Mouse (Mus musculus) gastrocnemius, postnatal 4 days (tissue): Measurements from ENCODE around the gene Adam1b. TPM values are rescaled to one million over a fixed set of nuclear protein-coding genes. Genes with fewer than 3 reads are reported as not detected.
"Not testable (repeated sequence)": the region's sequence is repeated elsewhere in the genome, so short reads cannot be mapped to it uniquely, and the experiment has no call there.

Experiments
- DNase-seq, 2 experiments: peaks; one replicate each; pipeline ENCODE4 v3.0.0; 2021 to 2022; ENCODE audit warnings: low spot score in 2 of 2, mixed read lengths in 2 of 2
- long read RNA-seq, 2 experiments: library from polyadenylated mRNA; stranded (forward); transcript quantifications; one replicate each; pipeline ENCODE4 v2.0.0; 2021
- total RNA-seq, 2 experiments: library from RNA; stranded (reverse); gene quantifications; 2 replicates each; pipeline ENCODE4 v1.2.3; 2021

The Adam1b gene
- total RNA-seq, result not detected
- long read RNA-seq, experiment 1, result 0 reads
- long read RNA-seq, experiment 2, result 0 reads

GRCm38 (mm10) chr5:121503231-121503630, at the start of gene Adam1b:
Gene Adam1b, minus strand, starts transcription at chr5:121503435.
- DNase-seq, result no peak

GRCm38 (mm10) chr5:121549196-121549595, 46.0 kb upstream of the Adam1b start:
- DNase-seq, result no peak

- no peak for DNase-seq
These were observed 43.8 kb upstream of the Adam1b start for GRCm38 (mm10) chr5:121547084-121547483.

GRCm38 (mm10) chr5:121546530-121546895, 43.3 kb upstream of the Adam1b start:
- DNase-seq, result peak in 1 of 2 experiments; percentile 67

GRCm38 (mm10) chr5:121545793-121546529, 42.7 kb upstream of the Adam1b start, which contains the start of gene Mapkapk5:
Gene Mapkapk5, minus strand, starts transcription at chr5:121545905.
- DNase-seq, result peak; percentile 96 to 98

- DNase-seq, result peak; percentile 41 to 55
These were observed 41.9 kb upstream of the Adam1b start, which contains the start of the genes Adam1a and Gm42878 for GRCm38 (mm10) chr5:121544910-121545792. Gene Adam1a, minus strand, starts transcription at chr5:121545482. Gene Gm42878, minus strand, starts transcription at chr5:121545482.

- no peak for DNase-seq
These were observed 40.1 kb upstream of the Adam1b start for GRCm38 (mm10) chr5:121543370-121543769.

GRCm38 (mm10) chr5:121541235-121541634, 38.0 kb upstream of the Adam1b start:
- DNase-seq, result no peak

GRCm38 (mm10) chr5:121540066-121540465, 36.8 kb upstream of the Adam1b start:
- no peak for DNase-seq

GRCm38 (mm10) chr5:121537588-121537987, 34.4 kb upstream of the Adam1b start:
- DNase-seq, result no peak

GRCm38 (mm10) chr5:121536921-121537555, 33.8 kb upstream of the Adam1b start:
- no peak for DNase-seq

- no peak for DNase-seq
These were observed 31.9 kb upstream of the Adam1b start for GRCm38 (mm10) chr5:121535116-121535515.

GRCm38 (mm10) chr5:121534521-121534920, 31.3 kb upstream of the Adam1b start:
- DNase-seq, result no peak

- no peak for DNase-seq
These were observed 23.7 kb upstream of the Adam1b start for GRCm38 (mm10) chr5:121526961-121527360.

- no peak for DNase-seq
These were observed 23.3 kb upstream of the Adam1b start for GRCm38 (mm10) chr5:121526526-121526925.

GRCm38 (mm10) chr5:121525774-121526450, 22.7 kb upstream of the Adam1b start:
- no peak for DNase-seq

- DNase-seq, result not testable (repeated sequence)
These were observed 16.5 kb upstream of the Adam1b start for GRCm38 (mm10) chr5:121519758-121520157.

- no peak for DNase-seq
These were observed 15.7 kb upstream of the Adam1b start for GRCm38 (mm10) chr5:121518983-121519382.

- no peak for DNase-seq
These were observed 6.8 kb upstream of the Adam1b start for GRCm38 (mm10) chr5:121510009-121510408.

- DNase-seq, result no peak
These were observed 3.6 kb upstream of the Adam1b start for GRCm38 (mm10) chr5:121506846-121507245.
